ENCODE assay signal across 8 mouse cellular contexts in the genomic region with DNA sequence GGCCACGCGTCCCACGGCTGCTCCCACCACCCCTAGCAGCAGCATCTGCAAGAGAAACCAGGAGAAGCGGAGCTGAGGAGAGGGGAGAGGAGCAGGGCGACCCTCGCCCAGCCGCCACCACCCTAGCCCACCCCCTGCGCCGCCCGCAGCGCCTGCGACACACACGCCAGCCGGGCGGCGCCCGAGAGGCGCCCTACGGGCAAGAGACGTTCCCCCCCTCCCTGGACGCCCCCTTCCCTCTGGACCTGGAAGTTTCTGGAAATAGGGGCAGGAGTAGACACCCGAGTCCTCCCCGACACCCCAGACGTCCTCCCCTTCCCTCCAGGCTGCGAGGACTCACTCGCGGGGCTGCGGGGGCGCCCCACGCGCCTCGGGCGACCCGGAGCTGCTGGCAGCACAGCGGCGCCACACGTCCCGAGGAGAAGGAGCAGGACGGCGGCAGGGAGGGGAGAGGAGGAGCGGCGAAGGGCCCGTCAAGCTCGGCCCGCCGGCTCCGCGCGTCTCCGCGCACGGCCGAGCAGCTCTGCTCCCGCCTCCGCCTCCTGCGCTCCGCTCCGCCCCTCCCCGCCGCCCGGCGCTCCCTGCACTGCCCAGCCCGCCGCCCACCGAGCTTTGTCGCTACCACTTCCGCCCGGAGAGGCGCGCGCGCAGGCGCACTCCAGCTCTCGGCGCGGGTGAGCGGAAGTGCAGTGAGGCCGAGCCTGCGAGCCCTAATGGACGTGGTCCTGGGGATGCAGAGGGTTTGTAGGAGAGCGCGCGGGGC. TPM values are rescaled to one million over a fixed set of nuclear protein-coding genes. Genes with fewer than 3 reads are reported as not detected.
DNase-seq lines count a peak whose midpoint lies in the region; ATAC-seq and TF ChIP-seq lines count a peak whose summit lies in the region.

No protein-coding gene starts in this region.

- H3K4me3 ChIP-seq in E14TG2a.4 (replicated peaks; ENCODE audit: low read length) = peak overlapping the region; percentile 95
- peak overlapping the region; percentile 83 for H3K4me3 ChIP-seq in forebrain, embryonic 13.5 days
- H3K4me3 ChIP-seq in neural tube, embryonic 15.5 days (replicated peaks) = peak overlapping the region; percentile 95

- H3K36me3 ChIP-seq in E14TG2a.4 (ENCODE audit: insufficient read depth, low read length) = peaks cover under 1% of the 10 kb centered on the region; the same call in 1 of the 2 replicates
- H3K36me3 ChIP-seq in forebrain, embryonic 13.5 days (ENCODE audit: poor library complexity, severe bottlenecking) = no peaks in the 10 kb centered on the region
- no peaks in the 10 kb centered on the region for H3K36me3 ChIP-seq in neural tube, embryonic 15.5 days

- peak overlapping the region; percentile 98 for H3K4me2 ChIP-seq in forebrain, embryonic 13.5 days
- peak overlapping the region; percentile 97 for H3K4me2 ChIP-seq in neural tube, embryonic 15.5 days

- intact Hi-C loops in heart, postnatal 14 days (cut with DNase I) = loop anchor here (1.0 kb wide), 1 partner anchor 123 kb away; no protein-coding TSS in a partner anchor

- peaks cover 21% of the 10 kb centered on the region for H3K4me1 ChIP-seq in E14TG2a.4 (replicated peaks; ENCODE audit: low read depth, low read length)
- H3K4me1 ChIP-seq in forebrain, embryonic 13.5 days = peaks cover 21% of the 10 kb centered on the region
- H3K4me1 ChIP-seq in neural tube, embryonic 15.5 days = peaks cover 31% of the 10 kb centered on the region

- peak overlapping the region; percentile 96 for H3K27ac ChIP-seq in forebrain, embryonic 13.5 days
- H3K27ac ChIP-seq in neural tube, embryonic 15.5 days (replicated peaks) = peak overlapping the region; percentile 98

- no peaks in the 10 kb centered on the region for H3K27me3 ChIP-seq in E14TG2a.4 (ENCODE audit: insufficient read depth, low read length)
- no peaks in the 10 kb centered on the region for H3K27me3 ChIP-seq in forebrain, embryonic 13.5 days
- H3K27me3 ChIP-seq in neural tube, embryonic 15.5 days (replicated peaks) = no peaks in the 10 kb centered on the region

- under 1% methylated on average over 56 of the region's 83 CpGs for WGBS in forebrain, embryonic 13.5 days
- 0% methylated on average over 48 of the region's 83 CpGs for WGBS in neural tube, embryonic 15.5 days

- ATAC-seq in forebrain, embryonic 13.5 days = peak; percentile 98
- peak; percentile 98 for ATAC-seq in neural tube, embryonic 15.5 days (ENCODE audit: low FRiP score)

- peak; percentile 88 for DNase-seq in c-Kit-positive CD71-positive TER-119-positive erythroid progenitor cells, embryonic 14.5 days (ENCODE audit: low spot score)
- DNase-seq in heart, postnatal 14 days = peak; percentile 98 to 99
- peak; percentile 97 for DNase-seq in layer of hippocampus, adult 11-12 months (ENCODE audit: low spot score)
- DNase-seq in lung, adult 18-20 months = peak; percentile 96 to 98
- peak; percentile 97 for DNase-seq in testis, postnatal 14 days (ENCODE audit: low spot score)

- no peak for TF ChIP-seq CTCF in E14TG2a.4 (conservative IDR thresholded peaks at IDR 0.05; ENCODE audit: low read length)

- H3K9ac ChIP-seq in forebrain, embryonic 13.5 days = peak overlapping the region; percentile 91
- H3K9ac ChIP-seq in neural tube, embryonic 15.5 days (replicated peaks) = peak overlapping the region; percentile 96

- no peaks in the 10 kb centered on the region for H3K9me3 ChIP-seq in E14TG2a.4 (ENCODE audit: low read length)
- H3K9me3 ChIP-seq in forebrain, embryonic 13.5 days (replicated peaks) = no peaks in the 10 kb centered on the region
- H3K9me3 ChIP-seq in neural tube, embryonic 15.5 days (replicated peaks) = no peaks in the 10 kb centered on the region

RNA-seq across cellular contexts. Expression of a gene that starts 32.4 kb away (rescaled TPM):
- 66.1 and 66.8 TPM in 2 replicates for polyA plus RNA-seq in forebrain, embryonic 13.5 days (2015; fragmentation: Nextera tagmentation; extraction: Ambion mirVana)
- 10 to 100 TPM; 54.6 to 61.7 TPM for total RNA-seq in heart, postnatal 14 days (2021)
- polyA plus RNA-seq in neural tube, embryonic 15.5 days (2015; fragmentation: Nextera tagmentation; extraction: Ambion mirVana) = 86.7 and 90.0 TPM in 2 replicates

Comparison
In these comparisons a context has a peak if more than half of its experiments do, and no peak if none do; other contexts are left out.
1. Peak in every context shown above with its lines: DNase-seq, ATAC-seq, H3K4me3 ChIP-seq and H3K27ac ChIP-seq.